Mouse (Mus musculus) v-Abl transformed pro-B cells (cell line): Measurements from ENCODE around the gene Myo15b.

Experiments used
- in situ Hi-C, 2 experiments: fragments of 400-800 bp; cut with MboI; formaldehyde crosslinking; loops; one replicate each; pipeline ENCODE4 v1.15.1; 2025; ENCODE audit not compliant: unreplicated experiment in 2 of 2

Gene Myo15b

DNA sequence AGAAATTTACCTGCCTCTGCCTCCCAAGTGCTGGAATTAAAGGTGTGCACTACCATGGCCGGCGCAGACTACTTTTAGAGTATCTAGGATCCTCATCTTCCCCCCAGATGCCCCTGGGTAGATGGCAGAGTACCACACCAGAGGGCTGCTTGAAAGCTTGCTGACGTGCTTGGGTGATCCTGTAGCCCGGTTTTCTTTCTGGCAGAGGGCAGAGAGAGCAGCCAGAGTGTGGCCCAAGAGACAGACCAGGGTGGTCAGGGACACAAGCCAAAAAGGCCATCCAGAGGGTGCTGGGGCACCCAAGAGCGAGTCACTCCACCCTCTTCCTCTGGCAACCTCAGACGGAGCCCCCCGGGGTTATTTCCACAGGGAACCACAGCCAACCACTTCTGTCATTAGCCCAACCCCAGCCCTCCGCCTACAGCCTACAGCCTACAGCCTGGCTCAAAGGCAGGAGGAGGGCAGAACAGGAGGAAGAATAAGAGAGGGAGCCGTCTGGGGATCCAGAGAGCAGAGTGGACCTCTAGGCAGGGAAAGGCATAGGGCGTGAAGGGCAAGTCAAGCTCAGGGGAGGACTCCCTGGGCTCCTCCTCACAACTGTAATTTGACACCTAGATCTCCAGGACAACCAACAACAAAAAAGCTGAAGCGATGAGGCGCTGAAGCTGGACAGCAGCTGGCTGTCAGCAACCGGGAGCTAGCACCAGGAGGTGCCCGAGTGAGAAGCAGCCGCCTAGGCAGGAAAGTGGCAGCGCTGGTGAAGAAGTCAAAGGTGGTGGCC, 41.5 kb downstream of the Myo15b start, which contains the start of gene Smim5:
Smim5 (plus strand) TSS at position 481 of the 781 bp plus-strand sequence.
- in situ Hi-C loops = loop anchor here in 1 of 2 experiments (25.0 kb wide), 1 partner anchor 913 kb away; no protein-coding TSS in a partner anchor

DNA sequence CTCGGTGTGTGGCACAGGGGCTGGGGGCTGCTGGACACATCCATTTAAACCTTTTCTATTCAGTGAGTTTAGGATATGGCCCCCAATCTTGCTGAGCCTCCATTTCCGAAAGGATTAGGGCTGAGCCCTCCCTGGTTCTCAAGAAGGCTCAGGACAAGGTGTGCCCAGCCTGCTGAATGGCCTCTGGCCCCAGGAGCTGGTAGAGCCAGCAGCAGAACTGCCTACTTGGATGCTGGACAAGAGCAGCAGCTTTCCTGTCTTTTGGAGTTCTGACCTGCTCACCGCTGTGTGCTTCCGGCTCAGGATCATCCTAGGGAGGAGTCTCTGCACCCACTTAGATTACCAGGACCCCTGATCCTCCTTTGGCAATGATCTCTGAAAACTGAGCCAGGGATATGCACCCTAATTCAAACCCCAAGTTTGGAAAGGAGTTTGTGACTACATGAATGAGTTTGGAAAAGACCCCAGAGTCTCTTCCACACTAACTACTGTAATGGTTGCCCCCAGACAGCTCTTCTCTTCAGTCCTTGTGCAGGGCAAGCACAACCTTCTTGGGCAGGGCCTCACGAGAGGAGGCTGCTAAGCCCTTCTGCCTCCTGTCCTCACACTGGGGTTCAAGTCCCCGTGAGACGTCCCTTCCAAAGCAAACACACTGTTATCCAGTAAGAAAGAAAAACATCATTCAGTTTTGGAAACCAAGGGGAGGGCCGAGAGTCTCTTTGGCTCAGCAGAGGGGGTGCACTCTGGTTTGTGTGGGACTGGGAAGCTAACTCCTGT, 42.5 kb downstream of the Myo15b start:
- in situ Hi-C loops = no loop called here

DNA sequence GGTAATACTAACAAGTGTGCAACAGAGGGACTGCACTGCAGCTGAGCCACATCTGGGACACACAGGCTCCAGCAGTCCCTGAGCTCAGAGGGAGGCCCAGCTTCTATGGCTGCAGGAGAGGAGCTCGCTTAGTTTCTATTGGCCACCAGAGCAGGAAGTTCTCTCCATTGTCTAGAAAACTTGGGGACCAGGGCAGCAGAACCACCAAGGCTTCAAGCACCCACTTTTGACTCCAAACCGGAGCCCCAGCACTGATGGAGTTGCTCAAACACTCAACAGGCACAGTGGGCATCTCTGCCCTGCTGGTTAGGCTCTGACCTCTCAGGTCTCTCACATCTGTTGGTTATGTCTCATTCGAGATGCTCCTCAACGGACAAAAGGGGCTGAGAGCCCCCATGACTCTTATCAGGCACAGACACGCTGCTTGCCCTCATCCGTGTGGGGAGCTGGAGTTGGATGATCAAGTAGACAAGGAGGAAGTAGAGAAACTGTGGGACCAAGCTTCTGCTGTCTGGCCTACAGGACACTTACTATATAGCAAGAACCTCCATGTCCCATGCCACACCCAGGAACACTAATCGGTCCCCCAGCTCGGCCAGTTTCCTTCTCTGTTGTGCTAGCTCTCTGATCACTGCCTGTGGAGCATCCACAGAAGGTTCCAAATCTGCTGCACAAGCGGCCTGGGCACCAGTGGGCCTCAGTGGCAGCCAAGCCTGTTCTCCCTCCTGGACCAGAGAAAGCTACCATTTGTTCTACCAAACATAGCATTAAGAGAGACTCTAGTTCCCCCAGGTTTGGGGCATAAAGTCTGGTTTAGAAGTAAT, 43.3 kb downstream of the Myo15b start:
- in situ Hi-C loops = no loop called here

DNA sequence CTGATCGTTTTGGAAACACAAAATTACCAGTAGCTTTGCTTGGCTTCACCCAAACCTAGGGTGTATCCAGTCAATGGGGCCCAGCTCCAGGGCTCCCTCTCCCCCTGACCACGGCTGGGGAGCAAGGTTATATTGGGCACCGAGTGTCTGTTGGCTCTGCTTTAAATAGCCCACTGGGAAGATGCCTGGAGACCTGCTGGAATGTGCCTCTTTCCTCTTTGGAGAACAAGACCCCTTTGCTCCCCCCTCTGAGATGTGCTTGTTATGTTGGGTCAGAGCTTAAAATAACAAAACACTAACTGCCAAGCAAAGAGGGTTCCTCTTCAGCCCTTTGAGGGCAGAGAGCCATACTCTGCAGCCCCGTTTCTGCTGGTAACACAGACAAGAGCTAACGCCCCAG, 44.0 kb downstream of the Myo15b start:
- in situ Hi-C loops = no loop called here

DNA sequence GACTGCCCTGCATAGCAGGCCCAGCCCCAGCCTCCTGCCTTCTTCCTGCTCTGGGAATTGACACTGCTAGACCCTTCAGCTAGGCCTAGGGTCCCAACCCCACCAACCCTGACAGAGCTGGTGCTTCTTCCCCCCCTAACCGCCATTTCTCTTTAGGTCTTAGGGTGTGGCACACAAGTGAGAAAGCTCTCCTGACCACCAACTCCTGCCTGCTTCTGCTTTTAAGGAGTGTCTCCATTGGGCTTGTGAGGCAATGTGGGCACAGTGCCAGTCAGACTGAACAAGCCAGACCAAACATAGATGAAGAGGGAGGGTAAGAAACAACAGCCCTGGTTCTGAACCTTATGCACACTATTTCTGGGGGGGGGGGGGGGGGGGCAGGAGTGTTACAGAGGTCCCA, 44.6 kb downstream of the Myo15b start:
- in situ Hi-C loops = no loop called here

DNA sequence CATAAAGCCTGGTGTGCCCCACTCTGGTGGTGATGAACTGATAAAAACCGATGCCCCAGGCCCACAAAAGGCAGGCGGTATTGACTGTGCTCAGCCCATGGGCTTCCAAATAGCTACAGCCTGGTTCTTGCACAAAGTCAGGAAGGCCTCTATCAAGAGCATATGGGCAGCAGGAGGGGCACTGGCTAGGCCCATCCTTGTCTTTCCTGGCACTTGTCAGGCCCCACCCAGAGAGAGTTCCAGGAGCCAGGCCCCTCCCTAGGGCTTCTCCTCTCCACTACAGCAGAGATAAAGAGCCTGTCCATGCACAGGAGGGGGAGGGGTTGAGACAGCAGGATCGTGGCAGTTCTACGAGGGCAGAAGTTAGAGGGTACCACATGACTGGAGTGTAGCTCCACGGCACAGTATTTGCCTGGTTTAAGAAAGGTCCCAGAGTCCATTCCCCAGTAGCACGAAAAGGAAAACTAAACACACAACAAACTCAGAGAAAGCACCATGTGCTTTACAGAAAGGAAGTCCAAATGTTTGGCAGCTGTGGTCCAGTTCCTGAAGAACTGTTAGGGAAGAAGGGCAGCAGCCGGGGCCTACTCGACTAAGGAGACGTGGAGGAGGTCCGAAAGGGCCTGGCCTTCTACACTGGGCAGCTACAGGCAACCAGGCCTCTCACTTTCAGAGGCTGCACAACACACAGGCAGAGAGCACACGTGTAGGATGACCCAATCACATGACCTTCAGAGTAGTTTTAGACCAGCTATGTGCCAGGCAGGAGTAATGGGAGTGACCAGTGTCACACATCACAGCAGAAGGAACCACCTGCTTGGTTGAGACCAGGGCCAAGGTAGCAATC, 45.4 kb downstream of the Myo15b start:
- in situ Hi-C loops = no loop called here

DNA sequence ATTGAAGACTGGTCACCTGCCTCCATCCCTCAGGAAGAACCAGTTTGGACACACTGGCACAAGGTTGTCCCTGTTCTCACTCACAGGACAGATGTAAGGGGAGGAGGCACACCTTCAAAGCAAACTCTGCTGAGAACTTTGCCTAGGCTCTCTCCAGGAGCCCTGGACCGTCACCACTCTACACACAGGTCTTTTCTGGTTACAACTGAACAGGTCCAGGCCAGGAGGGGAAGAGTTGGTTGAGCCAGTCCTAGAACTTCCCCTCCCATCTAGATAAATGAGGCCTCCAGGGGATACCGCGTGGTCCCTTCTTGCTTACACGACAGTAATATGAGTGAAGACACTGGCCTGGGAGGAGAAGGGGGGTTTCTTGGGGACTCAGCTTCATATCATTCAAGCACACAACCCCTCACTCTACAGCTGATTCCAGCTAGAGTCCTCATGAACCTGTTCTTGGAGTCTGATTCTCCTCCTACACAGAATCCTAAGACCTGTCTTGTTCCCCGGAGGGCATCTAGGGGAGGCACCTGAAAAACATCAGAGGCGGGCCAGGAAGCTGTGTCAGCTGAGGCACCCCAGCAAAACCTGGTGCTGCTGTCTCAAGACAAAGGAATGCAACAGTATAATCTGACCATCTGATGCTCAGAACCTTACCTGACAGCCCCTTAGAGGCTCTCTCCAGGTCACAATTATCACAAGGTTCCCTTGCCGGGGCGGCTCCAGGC, 46.2 kb downstream of the Myo15b start:
- in situ Hi-C loops = no loop called here

DNA sequence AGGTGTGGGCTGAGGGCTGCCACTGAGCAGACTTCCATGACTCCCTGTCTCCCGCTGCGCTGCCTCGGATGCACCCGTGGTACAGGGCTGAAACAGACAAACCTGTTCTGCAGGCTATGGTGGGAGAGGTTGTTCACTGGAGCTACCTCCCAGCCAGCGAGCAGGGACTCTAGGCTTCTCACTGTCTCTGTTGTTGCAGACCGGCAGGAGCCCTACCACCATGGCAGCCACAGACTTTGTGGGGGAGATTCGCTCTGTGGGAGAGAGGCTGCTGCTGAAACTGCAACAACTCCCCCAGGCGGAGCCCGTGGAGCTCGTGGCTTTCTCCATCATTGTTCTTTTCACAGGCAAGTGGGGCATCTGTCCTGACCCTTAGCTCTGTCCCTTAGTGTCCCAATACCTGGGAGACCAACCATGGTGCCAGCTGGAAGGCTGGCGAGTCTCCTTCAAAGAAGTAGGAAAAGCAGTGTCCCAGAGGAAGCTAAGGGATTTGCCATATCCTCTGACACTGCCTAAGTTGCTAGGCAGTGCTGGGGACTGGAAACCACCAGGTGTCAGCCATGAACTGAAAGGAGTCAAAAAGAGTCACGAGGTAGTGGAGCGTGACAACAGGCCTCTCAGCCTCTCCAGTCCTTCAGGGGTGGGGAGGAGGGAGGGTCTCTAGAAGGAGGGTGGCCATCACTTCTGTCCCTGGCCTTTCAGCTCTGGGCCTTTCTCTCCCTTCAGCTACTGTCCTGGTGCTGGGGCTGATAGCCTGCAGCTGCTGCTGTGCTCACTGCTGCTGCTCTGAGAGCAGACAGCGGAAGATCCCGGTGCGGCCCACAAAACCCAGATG, 47.0 kb downstream of the Myo15b start:
- in situ Hi-C loops = no loop called here

DNA sequence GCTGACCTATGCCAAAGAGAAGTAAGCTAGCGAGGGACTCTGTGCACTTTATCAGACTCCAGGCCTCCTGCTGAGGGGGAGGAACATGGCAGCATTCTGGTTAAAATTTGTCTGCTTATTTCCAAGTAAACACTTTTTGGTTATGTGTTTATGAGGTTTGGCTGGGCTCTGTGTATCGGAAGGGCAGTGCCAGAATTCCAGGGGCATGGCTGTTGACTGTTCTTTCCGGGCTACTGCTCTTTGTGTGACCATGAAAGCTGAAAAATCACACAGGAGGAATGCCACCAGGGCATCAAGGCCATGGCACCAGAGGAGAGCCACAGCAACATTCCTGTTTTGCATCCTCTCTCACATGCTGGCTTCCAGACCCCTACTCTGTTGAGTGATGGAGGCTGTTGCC, 47.9 kb downstream of the Myo15b start:
- in situ Hi-C loops = no loop called here

DNA sequence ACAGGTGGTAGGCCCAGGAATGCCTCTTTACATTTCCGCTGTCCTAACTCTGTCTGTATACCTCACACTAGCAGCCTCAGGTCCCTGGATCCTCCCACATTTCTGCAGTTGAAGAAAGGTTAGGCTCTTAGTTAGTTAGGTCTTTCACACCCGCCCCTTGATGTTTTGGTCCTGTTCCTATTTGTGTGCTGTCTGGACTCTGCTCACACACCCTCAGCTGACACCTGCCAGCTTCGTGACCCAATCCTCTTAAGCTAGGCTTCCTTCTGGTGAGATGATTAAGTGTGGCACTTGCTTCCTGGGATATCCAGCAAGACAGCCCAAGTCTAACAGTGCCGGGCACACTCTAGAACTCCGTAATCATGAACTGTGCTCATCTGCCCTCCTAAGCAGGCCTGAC, 48.3 kb downstream of the Myo15b start:
- in situ Hi-C loops = no loop called here

DNA sequence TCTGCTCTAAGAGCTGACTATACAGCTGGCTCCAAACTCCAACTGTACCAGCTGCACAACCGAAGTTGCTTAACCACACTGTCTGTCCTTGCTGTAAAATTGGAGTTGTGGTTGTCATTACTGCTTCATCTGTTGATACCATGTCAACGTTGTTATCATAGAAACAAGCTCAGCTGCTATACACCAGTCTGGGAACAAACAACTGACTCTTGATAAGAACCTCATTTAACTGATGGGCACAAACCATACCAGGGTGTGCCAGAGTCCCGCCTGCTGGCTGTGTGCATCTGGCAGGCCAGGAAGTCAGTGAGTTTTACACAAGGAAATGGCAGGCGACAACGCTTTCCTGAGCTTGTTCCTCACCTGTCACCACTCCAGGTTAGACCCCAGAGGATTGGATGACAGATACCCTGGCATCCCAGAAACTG, 52.9 kb downstream of the Myo15b start:
- in situ Hi-C loops = loop anchor here in 1 of 2 experiments (10.0 kb wide), 1 partner anchor 544 kb away; no protein-coding TSS in a partner anchor

DNA sequence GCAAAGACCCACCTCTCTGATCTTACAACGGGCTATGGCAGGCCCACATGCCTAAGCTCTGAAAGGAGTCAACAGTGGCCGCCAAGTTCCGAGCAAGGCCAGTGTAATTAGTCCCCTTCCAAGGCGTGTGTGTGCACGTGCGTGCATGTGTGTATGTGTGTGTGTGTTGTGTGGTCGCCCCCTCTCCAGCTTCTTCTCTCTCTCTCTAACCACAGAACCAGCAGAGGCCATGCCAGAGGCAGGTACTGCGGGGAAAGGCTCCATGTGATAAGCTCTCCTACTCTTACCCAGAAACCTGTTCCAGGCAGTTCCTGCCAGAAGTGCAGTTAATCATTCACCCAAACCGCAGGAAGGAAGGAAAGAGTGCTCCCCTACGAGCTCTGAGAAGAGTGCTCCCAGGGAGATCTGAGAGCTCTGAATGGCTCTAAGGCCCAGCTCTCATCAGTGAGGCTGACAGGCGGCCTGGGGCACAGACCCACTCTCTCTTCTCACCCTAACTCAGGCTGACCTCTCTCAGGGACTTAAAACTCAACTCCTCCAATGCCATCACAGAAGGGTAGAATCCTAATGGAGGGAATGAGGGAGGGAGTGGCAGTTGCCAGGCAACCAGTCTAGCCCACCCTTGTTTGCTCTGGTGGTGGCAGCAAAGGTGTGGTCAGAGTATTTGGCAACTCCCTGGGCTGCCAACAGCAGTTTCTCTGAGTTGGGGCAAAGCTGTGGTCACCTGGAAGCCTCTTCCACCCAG, 53.6 kb downstream of the Myo15b start, which contains the start of gene Smim6:
Smim6 (plus strand) TSS at position 386 of the 745 bp plus-strand sequence.
- in situ Hi-C loops = loop anchor here in 1 of 2 experiments (10.0 kb wide), 1 partner anchor 543 kb away; no protein-coding TSS in a partner anchor

DNA sequence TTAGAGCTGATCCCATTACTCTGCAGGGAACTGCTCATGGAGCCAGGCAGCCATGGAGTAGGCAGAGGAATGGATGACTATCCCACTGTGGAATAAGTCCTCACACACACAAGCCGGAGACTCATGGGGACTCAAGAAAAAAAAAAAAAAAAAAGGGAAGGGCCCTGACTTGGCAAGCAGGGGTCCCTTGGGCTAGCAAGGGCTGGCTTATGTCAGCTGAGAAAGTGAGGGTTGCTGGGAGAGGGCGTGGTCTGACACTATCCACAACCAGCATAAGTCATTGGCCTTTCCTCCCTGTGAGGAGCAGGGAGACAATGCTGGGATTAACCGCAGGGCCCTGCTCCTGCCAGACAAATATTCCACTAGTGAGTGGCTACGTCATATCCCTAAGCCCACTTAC, 58.4 kb downstream of the Myo15b start:
- in situ Hi-C loops = loop anchor here in 1 of 2 experiments (10.0 kb wide), 1 partner anchor 538 kb away; no protein-coding TSS in a partner anchor

DNA sequence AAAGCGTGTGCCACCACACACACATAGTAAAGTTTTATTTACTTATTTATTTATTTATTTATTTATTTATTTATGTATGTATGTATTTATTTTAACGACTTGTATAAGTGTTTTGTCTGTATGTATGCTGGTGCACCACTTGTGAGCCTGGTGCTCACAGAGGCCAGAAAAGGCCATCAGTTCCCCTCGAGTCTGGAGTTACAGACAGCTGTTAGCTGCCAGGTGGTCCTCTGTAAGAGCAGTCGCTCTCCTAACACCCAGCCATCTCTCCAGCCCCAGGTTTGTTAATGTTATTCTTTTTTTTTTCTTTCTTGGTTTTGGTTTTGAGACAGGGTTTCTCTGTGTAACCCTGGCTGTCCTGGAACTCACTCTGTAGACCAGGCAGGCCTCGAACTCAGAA, 60.4 kb downstream of the Myo15b start:
- in situ Hi-C loops = loop anchor here in 1 of 2 experiments (10.0 kb wide), 1 partner anchor 536 kb away; no protein-coding TSS in a partner anchor

DNA sequence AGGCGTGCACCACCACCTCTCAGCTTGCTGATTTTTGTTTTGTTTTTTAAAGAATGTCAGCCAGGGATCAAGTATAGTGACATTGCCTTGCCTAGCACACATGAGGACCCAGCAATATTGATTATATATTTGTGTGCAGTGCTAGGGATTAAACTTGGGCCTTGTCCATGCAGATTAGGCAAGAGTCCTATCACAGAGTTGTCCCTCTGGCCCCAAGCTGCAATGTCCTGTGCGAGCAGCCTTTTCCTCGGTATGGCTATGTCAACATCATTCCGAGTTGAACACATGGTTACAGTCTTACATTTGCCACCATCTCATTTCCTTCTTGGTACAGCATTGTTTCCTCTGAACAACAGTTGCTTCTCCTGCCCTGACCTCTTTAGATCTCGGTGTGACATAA, 60.9 kb downstream of the Myo15b start:
- in situ Hi-C loops = loop anchor here in 1 of 2 experiments (10.0 kb wide), 1 partner anchor 536 kb away; no protein-coding TSS in a partner anchor

DNA sequence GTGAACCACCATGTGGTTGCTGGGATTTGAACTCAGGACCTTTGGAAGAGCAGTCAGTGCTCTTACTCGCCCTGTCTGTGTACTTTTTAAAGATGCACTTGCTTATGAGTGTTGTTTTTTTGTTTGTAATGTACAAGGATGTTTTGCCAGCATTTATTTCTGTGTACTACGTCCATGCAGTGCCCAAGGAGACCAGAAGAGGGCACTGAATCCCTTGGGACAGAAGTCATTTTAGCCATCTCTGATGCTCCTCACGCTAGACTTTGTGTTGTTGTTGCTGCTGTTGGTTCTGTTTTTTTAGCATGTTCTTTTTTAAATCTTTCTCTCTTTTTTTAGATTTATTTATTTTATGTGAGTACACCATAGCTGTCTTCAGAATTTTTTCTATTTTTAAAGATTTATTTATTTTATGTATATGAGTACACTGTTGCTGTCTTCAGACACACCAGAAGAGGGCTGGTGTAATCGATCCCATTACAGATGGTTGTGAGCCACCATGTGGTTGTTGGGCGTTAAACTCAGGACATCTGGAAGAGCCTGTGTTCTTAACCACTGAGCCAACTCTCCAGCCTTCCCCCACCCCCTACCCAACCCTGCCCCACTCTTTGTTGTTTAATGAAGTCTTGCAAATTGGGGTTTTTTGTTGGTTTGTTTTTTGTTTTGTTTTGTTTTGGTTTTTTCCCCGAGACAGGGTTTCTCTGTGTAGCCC, 62.1 kb downstream of the Myo15b start:
- in situ Hi-C loops = no loop called here

DNA sequence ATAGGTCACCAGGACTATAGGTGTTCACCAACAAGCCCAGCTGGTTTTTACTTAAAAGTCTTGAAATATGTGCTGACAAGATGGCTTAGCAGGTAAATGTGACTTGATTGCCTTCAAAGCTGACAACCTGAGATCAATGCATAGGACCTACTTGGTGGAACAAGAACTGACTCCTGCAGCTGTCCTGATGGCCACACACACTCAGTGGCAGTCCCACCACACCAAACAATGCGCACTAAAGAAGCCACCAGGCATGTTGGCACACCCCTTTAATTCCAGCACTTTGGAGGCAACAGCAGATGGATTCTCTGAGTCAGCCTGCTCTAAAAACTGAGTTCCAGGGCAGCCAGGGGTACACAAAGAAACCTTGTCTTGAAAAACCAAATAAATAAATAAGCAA, 63.8 kb downstream of the Myo15b start:
- in situ Hi-C loops = no loop called here
